Mouse (Mus musculus) layer of hippocampus, adult 18-20 months (tissue): ENCODE measurements at regions not wholly inside any gene's neighbourhood (a gene's known extent, or its start where the extent isn't known, plus 50 kb on each side); places are given as distances from the start of the nearest gene placed in this dataset.
"Not testable (repeated sequence)": the region's sequence is repeated elsewhere in the genome, so short reads cannot be mapped to it uniquely, and the experiment has no call there.

ENCODE experiments used
- DNase-seq, 2 experiments: peaks; one replicate each; pipeline ENCODE4 v3.0.0; 2022; ENCODE audit warnings: low spot score in 2 of 2

GRCm38 (mm10) chr11:23079936-23080794 is 72.8 kb downstream of the Fam161a start:
- no peak for DNase-seq

- DNase-seq, result no peak
Measured at GRCm38 (mm10) chr11:23081616-23082015, 74.3 kb downstream of the Fam161a start.

GRCm38 (mm10) chr11:23083811-23084210 is 76.5 kb downstream of the Fam161a start:
- not testable (repeated sequence) for DNase-seq

- DNase-seq, result no peak
Measured at GRCm38 (mm10) chr11:23095287-23095686, 88.0 kb downstream of the Fam161a start.

GRCm38 (mm10) chr11:23095723-23096122 is 88.4 kb downstream of the Fam161a start:
- DNase-seq, result not testable (repeated sequence)

- DNase-seq, result no peak
Measured at GRCm38 (mm10) chr11:23096451-23097222, 89.3 kb downstream of the Fam161a start.

- DNase-seq, result no peak
Measured at GRCm38 (mm10) chr11:23097223-23097490, 89.8 kb downstream of the Fam161a start.

- no peak for DNase-seq
Measured at GRCm38 (mm10) chr11:23114636-23115035, 107.3 kb downstream of the Fam161a start.

- DNase-seq, result no peak
Measured at GRCm38 (mm10) chr11:23120533-23121210, 113.3 kb downstream of the Fam161a start.

GRCm38 (mm10) chr11:23124198-23124951 is 117.0 kb downstream of the Fam161a start:
- no peak for DNase-seq

- DNase-seq, result no peak
Measured at GRCm38 (mm10) chr11:23131122-23131521, 123.8 kb downstream of the Fam161a start.

- no peak for DNase-seq
Measured at GRCm38 (mm10) chr11:23131632-23132031, 124.2 kb upstream of the Xpo1 start.

- no peak for DNase-seq
Measured at GRCm38 (mm10) chr11:23140429-23141099, 115.3 kb upstream of the Xpo1 start.

GRCm38 (mm10) chr11:23141100-23141837 is 114.6 kb upstream of the Xpo1 start:
- DNase-seq, result no peak

GRCm38 (mm10) chr11:23148048-23148596 is 107.7 kb upstream of the Xpo1 start:
- no peak for DNase-seq

GRCm38 (mm10) chr11:23149556-23150244 is 106.1 kb upstream of the Xpo1 start:
- DNase-seq, result peak in 1 of 2 experiments; percentile 41

GRCm38 (mm10) chr11:23154851-23155250 is 101.0 kb upstream of the Xpo1 start:
- no peak for DNase-seq

- DNase-seq, result no peak
Measured at GRCm38 (mm10) chr11:23168546-23169218, 87.2 kb upstream of the Xpo1 start.
